Mouse (Mus musculus): ENCODE data around the gene Ube2v1.

Gene Ube2v1

DNA sequence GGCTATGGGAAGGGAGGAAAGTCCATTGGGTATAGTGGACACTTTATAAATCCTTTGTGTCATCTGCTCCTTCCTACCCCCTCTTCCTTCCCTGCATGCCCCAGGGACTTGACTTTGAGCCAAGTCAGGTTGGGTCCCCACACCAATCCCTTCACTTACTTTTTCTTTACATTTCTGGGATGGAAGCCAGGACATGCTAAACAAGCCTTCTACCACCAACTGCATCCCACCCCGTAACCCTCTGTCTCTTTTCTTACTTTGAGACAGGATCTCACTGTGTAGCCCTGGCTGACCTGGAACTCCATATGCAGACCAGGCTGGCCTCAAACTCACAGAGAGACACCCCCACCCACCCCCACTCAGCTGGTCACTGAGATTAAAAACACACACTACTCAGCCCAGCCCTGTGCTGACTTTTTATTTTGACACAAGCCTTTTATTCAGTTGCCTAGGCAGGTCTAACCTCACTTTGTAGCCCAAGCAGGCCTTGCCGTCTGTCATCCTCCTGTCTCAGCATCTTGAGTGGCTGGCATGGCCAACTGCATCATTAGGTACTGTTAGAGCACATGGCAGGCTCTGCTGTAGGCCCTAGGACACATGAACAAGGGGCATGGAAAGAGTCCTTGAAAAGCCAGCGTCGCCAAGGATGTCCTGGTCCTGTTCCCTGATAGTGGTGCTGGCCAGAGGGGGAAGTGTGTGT is 38.2 kb downstream of the Ube2v1 start:
- DNase-seq (ENCODE audit: low spot score): no peak

- DNase-seq (ENCODE audit: low spot score): no peak
Observed at GRCm38 (mm10) chr2:167588774-167589577, 42.9 kb downstream of the Ube2v1 start.

- DNase-seq (ENCODE audit: low spot score): no peak
Observed at GRCm38 (mm10) chr2:167586976-167587375, 44.9 kb downstream of the Ube2v1 start.

GRCm38 (mm10) chr2:167586041-167586440 is 45.9 kb downstream of the Ube2v1 start:
- DNase-seq (ENCODE audit: low spot score): peak; percentile 36

GRCm38 (mm10) chr2:167585273-167585672 is 46.6 kb downstream of the Ube2v1 start:
- no peak for DNase-seq (ENCODE audit: low spot score)

DNA sequence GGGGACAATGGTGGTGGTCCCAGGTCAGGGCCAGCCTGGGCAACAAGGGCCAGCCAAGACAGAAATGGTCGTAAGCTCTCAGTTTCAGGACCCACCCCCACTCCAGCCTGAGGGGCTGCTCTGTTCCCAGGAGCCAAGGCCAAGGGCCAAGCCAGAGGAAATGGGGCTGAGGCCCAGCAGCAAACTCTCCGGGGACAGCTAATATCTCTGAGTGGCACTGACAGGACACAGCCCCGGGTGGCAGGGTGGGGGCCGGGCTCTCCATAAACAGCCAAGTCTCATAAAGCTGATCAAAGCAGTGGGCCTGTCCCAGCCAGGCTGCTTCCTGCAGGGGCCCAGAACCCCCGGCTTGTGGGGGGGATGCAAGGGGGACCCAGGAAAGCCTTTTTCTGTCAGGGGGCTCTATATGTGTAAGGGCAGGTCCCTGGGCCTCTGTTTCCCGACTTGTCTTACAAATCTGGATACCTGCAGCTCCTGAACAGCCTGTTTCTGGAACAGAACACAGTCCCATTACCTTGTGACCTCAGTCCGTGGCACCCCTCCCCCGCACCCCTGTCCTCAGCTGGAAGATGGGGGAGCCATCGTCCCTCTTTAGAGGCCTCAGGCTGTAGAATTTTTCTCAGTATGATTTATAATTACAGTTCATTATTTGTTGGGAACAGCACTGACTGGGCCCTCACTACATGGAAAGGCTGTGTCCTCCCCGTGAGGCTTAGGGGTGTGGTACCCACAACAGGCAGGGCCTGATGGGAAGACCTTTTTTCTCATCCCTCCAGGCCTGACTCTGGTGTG is 48.5 kb downstream of the Ube2v1 start:
- DNase-seq (ENCODE audit: low spot score): no peak

GRCm38 (mm10) chr2:167578521-167578920 is 53.4 kb downstream of the Ube2v1 start:
- no peak for DNase-seq (ENCODE audit: low spot score)

- no peak for DNase-seq (ENCODE audit: low spot score)
Observed at GRCm38 (mm10) chr2:167577186-167577785, 54.6 kb downstream of the Ube2v1 start.

DNA sequence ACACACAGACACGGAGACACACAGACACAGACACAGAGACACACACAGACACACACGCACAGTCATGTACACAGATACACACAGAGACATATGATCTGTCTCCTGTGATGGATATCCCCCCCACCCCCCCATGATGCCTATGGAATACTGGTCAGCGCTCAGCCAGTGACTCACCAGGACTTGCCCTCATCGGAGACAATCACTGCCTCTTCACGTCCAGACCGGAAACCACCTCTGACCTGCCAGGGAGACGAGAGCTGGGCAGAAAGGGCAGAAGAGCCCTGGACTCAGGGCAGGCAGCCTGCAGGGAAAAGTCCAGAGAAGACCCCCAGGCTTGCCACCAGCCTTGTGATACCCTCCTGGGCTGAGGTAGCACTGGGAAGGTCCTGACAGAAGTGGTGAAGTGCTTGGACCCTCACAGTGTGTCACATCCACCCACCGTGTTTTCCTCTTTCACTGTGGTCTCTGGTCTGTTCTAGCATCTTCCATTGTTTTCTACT is 55.7 kb downstream of the Ube2v1 start:
- DNase-seq (ENCODE audit: low spot score): no peak

DNA sequence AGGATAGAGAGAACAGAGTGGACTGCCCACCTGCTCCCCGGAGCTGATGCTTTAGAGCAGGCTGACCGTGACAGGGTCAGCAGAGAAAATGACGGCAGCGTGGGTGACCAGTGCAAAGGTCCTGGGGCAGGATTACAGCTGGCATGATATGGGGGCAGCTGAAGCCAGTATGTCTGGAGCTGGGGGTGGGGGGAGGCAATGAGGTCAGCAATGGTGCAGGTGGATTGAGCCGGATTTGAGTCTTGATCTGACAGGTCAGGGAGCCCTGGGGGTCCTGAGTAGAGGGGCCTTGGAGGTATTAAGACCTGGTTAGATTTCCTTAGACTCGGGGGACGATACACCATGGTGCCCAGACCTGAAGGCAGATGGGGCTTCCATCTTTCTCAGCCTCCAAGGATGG is 56.3 kb downstream of the Ube2v1 start:
- no peak for DNase-seq (ENCODE audit: low spot score)

DNA sequence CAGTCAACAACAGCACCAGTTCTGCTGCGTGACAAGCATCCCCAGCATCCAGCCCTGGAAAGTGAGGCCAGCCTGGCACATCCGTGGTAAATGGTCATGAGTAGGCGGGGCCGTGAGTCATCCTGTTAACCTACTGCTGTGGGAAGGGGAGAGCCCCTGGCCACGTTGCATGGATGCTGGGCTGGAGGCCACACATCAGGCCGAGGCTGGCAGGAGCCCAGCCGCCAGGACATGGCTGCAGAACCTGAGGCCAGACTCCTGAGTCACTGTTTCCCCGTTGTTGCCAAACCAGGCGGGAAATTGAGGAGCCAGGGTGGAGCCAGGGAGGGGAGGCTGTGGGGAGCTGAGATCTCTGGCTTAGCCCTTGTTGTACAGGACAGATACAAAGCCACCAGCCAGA is 57.1 kb downstream of the Ube2v1 start:
- DNase-seq (ENCODE audit: low spot score): peak; percentile 61

DNA sequence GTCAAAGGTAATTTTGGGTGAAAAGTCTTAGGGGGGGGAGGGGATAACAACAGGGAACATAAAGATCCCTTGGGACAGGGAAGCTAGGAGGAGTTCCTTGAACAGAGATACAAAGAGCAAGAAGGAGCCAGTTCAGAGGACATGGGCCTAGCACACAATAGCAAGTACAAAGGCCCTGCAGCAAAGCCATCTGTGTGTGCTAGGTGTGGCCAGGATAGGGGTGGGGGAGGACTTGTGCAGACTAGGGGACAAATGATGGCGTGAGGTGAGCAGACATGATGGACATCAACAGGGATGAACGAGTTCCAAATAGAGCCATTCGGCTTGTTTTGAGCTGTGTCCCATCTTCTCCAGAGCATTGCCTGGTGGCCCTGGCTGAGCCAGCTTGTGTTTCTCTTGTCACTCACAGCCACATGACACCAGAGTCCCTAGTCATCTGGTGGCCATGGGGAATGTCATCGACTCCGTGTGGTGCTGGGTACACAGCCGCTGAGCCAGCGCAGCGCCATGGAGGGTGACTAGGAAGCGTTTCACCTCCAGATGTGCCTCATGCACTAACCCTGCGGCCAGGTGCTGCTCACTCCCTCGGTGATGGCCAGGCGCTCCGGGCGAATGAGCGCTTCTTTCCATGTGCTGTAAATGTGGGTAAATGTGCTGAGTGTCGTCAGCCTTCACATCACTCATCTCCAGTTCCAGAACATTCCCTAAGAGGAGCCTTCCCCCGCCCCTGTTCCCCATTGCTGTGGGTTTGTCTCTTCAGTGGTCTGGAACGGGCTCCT is 60.3 kb downstream of the Ube2v1 start:
- DNase-seq (ENCODE audit: low spot score): no peak

- DNase-seq (ENCODE audit: low spot score): no peak
Observed at GRCm38 (mm10) chr2:167570815-167571214, 61.1 kb downstream of the Ube2v1 start.

GRCm38 (mm10) chr2:167569934-167570651 is 61.8 kb downstream of the Ube2v1 start:
- DNase-seq (ENCODE audit: low spot score): peak; percentile 62

DNA sequence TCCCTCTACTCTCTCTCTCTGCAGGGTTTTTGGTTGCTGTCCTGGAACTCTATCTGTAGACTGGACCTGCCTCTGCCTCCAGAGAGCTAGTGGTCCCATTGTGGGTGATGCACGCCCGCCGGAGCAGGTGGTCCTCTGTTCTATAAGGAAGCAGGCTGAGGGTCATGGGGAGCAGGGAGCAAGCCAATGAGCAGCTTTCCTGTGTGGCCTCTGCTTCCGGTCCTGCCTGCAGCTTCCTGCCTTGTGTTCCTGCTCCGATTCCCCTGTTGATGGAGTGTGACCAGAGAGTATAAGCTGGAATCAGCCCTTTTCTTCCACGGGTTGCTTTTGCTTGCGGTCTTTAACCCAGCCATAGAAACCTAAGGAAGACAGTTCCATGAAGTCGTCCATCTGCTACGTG is 63.8 kb downstream of the Ube2v1 start:
- no peak for DNase-seq (ENCODE audit: low spot score)

DNA sequence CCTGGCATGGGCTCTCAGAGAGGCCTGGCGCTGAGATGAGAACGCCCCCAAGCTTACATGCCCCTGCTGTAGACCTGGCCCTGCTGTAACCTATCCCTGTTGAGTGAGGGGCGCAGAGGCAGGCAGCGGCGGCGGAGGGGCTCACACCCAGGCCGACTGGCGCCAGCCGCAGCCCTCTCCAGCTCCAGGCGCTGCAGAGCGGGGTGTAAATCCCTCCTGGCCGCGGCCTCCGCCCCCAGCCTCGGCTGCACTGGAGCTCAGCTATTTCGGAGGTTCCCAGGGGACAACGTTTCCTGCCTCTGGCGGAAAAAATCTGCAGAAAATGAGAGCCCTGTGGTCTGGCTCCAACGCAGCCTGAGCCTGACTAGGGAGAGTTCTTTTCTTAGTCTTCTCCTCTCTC is 66.2 kb downstream of the Ube2v1 start:
- DNase-seq (ENCODE audit: low spot score): no peak

GRCm38 (mm10) chr2:167565312-167565656 is 66.6 kb downstream of the Ube2v1 start:
- DNase-seq (ENCODE audit: low spot score): no peak

DNA sequence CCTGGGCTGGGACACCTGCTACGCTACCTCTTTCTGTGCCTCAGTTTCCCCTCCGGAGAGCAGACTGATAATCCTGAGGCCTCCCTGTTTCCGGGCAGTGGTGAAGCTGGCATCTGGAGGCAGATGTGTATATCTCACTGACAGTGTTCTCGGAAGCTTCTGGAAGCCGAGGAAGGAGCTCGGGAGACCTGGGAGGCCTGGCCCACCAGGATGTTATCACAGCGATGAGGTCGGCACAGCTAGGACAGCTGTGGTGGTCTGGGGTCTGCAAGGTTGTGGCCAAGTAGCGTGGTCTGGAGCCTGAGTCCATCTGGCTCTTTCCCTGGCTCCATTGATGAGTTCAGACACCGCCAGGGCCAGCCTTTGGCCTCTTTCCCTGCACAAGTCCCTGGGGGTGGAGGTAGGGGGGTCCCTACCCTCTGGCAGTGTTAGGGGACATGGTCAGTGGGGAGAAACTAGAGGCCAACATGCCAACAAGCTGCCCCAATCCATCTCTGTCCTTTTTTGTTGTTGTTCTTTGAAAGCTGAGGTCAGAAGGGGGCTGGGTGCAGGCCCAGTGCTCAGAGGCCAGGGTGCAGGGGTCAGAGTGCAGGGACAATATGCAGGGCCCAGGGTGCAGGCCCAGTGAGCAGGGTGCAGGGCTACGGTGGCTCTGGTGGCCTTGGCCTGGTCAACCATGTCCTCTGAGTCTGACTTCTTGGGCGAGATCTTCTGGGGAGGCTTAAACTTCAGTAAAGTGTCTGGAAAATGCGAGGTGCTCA is 67.2 kb downstream of the Ube2v1 start:
- no peak for DNase-seq (ENCODE audit: low spot score)

DNA sequence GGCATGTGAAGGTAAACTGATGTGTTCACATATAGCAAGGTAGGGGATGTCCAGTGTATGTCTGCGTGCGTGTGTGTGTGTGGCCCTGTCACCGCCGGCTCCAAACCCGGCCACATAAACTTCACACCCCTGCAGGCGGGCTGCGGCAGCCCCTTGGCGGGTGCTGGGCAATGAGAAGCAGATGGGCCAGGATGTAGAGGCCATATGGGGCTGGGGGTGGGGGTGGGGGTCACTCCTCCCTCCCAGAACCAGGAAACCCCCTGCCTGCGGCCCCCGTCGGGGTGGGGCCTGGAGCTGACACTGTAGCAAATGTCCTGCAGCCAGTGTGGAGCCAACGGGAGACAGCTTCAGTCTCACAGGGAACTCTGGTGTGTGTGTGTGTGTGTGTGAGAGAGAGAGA is 68.2 kb downstream of the Ube2v1 start:
- DNase-seq (ENCODE audit: low spot score): no peak

DNA sequence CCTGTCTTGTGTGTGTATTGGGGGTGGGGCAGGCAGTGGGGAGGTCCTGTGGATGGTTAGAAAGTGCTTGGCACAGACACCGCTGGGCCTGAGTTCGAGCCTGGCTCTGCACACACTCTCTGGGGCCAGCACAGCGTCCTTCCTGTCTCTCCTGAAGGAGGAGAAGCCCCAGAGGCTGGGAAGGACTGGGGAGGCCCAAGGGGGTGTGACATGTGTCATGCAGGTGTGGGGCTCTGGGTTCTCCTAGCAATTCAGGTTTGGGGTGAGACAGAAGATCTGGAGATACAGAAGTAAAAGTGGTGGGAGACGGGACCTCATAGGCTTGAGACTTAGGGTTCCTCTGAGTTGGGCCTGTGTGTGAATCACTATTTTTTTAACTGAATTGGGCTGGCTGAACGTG is 68.9 kb downstream of the Ube2v1 start:
- no peak for DNase-seq (ENCODE audit: low spot score)
